Mouse (Mus musculus): ENCODE measurements around the gene Olfr355. TPM values are rescaled to one million over a fixed set of nuclear protein-coding genes. Genes with fewer than 3 reads are reported as not detected.

Olfr355 gene
- total RNA-seq (2014; fragmentation: Nextera tagmentation), result not detected in 2 replicates
- total RNA-seq (2017), result not detected in 2 replicates

DNA sequence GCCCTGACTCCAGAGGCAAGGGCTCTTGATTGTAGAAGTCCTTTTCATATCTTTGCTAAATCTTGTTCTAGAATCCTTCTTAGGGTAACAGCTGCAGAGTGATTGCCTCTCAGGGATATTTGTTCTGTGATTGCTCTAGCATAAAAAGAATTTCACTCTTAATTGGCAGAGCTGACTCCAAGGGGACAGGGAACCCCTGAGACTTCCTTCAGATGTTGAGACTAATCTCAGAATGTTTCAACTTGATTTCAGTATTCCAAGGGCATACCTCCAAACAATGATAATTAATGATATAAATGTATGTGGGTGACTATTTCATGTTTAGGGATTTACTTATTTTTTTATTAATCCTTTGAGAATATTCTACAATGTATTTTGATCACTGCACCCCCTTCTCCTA is at the start of gene Olfr355:
Gene Olfr355 (minus strand): TSS at position 101 of the 400 bp plus-strand sequence.
- no peak for ATAC-seq (replicated peaks; ENCODE audit: poor library complexity, severe bottlenecking)

DNA sequence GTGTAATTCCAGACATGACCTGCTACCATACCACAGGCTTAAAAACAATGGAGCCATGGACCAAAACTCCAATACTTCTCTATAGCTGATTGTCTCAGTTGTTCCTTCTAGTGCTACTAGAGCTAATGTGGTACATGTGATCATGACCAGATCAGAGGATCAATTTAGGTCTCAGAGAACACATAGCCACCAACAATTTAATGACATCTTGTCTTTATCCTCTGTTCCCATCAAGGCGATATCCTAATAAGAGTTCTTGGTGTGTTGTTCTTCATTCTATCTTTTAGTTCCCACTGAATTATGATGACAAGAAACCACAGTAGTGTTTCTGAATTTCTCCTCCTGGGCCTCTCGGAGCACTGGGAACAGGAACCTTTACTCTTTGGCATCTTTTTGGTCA is 8.1 kb upstream of the Olfr355 start, which contains the start of gene Olfr356:
Gene Olfr356 (plus strand): TSS at position 301 of the 400 bp plus-strand sequence.
- ATAC-seq (replicated peaks; ENCODE audit: poor library complexity, severe bottlenecking), result no peak

DNA sequence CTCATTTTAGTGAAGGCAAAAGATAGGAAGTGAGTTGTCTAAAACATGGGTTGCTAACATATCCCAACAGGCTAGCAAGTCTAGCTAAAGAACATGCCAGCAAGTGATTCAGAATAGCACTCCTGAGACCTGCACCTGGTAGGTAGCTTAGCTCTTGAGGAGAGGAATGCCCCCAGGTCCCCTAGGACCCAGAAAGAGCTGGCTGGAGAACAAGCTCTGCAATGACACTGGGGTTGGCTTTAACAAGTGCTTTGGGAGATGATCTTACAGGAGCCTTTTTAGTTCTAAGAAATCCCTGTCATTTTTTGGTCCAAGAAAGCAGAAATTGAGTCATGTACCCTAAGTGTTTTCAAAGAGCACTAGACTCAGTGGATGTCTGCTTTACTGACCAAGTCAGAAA is 23.3 kb downstream of the Olfr355 start, which contains the start of gene Olfr354:
Gene Olfr354 (plus strand): TSS at position 301 of the 400 bp plus-strand sequence.
- ATAC-seq (replicated peaks; ENCODE audit: poor library complexity, severe bottlenecking), result no peak

DNA sequence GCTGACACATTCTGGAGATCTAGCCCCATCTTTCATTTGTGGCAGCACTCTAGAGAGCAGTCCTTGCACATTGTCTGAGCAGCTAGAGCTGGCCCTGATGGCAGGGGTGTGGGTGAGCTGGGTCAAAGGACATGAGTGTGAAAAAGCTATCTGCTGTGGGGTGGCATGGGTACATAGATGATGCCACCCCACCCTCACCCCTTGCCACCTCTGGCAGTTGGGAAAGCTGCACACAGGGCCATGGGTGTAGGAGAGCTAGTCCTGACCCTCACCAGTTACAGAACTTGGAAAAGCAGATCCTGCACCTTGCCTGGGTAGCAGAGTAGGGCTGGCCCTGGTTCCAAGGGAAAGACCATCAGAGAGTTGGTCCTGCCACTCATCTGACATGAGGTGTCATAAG is 31.6 kb downstream of the Olfr355 start:
- ATAC-seq (replicated peaks; ENCODE audit: poor library complexity, severe bottlenecking), result no peak

DNA sequence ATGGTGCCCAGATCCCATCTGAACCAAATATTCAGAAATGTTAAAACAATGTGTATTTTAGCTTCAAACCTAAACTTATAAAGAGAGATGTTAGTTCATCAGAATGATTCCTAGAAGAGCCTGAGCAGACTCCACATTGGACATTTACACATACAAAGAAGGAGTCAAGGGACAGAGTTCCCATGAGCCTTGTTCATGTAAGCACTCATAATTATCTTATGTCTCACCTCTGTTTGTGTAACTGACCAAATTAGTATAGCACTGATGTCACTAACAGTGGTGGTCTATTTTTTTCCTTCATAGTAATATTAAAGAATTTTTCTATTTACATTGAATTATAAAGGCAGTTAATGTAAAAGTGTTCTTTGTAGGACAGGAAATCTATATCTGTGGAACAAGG is 35.9 kb downstream of the Olfr355 start, which contains the start of gene Olfr353:
Gene Olfr353 (minus strand): TSS at position 101 of the 400 bp plus-strand sequence.
- no peak for ATAC-seq (replicated peaks; ENCODE audit: poor library complexity, severe bottlenecking)

Other genes with a start within 250 kb of the Olfr355 start
- not detected in 2 replicates for gene Olfr346, start 243.1 kb downstream of the Olfr355 start, total RNA-seq (2014; fragmentation: Nextera tagmentation)
- gene Olfr346, start 243.1 kb downstream of the Olfr355 start, total RNA-seq (2017), result not detected in 2 replicates
- not detected in 2 replicates for gene Olfr347, start 197.0 kb downstream of the Olfr355 start, total RNA-seq (2014; fragmentation: Nextera tagmentation)
- gene Olfr347, start 197.0 kb downstream of the Olfr355 start, total RNA-seq (2017), result not detected in 2 replicates
- gene Olfr348, start 144.6 kb downstream of the Olfr355 start, total RNA-seq (2014; fragmentation: Nextera tagmentation), result not detected in 2 replicates
- gene Olfr348, start 144.6 kb downstream of the Olfr355 start, total RNA-seq (2017), result not detected in 2 replicates
- gene Olfr50, start 138.4 kb downstream of the Olfr355 start, total RNA-seq (2014; fragmentation: Nextera tagmentation), result not detected in 2 replicates
- not detected in 2 replicates for gene Olfr50, start 138.4 kb downstream of the Olfr355 start, total RNA-seq (2017)
- gene Olfr3, start 111.9 kb downstream of the Olfr355 start, total RNA-seq (2014; fragmentation: Nextera tagmentation), result not detected in 2 replicates
- gene Olfr3, start 111.9 kb downstream of the Olfr355 start, total RNA-seq (2017), result not detected in 2 replicates
- not detected in 2 replicates for gene Olfr350, start 82.6 kb downstream of the Olfr355 start, total RNA-seq (2014; fragmentation: Nextera tagmentation)
- gene Olfr350, start 82.6 kb downstream of the Olfr355 start, total RNA-seq (2017), result not detected in 2 replicates
- gene Olfr351, start 66.2 kb downstream of the Olfr355 start, total RNA-seq (2014; fragmentation: Nextera tagmentation), result not detected in 2 replicates
- not detected in 2 replicates for gene Olfr351, start 66.2 kb downstream of the Olfr355 start, total RNA-seq (2017)
- gene Olfr352, start 60.4 kb downstream of the Olfr355 start, total RNA-seq (2014; fragmentation: Nextera tagmentation), result not detected in 2 replicates
- not detected in 2 replicates for gene Olfr352, start 60.4 kb downstream of the Olfr355 start, total RNA-seq (2017)
- not detected in 2 replicates for gene Olfr353, start 36.0 kb downstream of the Olfr355 start, total RNA-seq (2014; fragmentation: Nextera tagmentation)
- not detected in 2 replicates for gene Olfr353, start 36.0 kb downstream of the Olfr355 start, total RNA-seq (2017)
- gene Olfr354, start 23.2 kb downstream of the Olfr355 start, total RNA-seq (2014; fragmentation: Nextera tagmentation), result not detected in 2 replicates
- gene Olfr354, start 23.2 kb downstream of the Olfr355 start, total RNA-seq (2017), result not detected in 2 replicates
- not detected in 2 replicates for gene Olfr356, start 8.2 kb upstream of the Olfr355 start, total RNA-seq (2014; fragmentation: Nextera tagmentation)
- not detected in 2 replicates for gene Olfr356, start 8.2 kb upstream of the Olfr355 start, total RNA-seq (2017)
- not detected in 2 replicates for gene Olfr357, start 64.9 kb upstream of the Olfr355 start, total RNA-seq (2014; fragmentation: Nextera tagmentation)
- gene Olfr357, start 64.9 kb upstream of the Olfr355 start, total RNA-seq (2017), result not detected in 2 replicates
- not detected in 2 replicates for gene Olfr358, start 80.4 kb upstream of the Olfr355 start, total RNA-seq (2014; fragmentation: Nextera tagmentation)
- not detected in 2 replicates for gene Olfr358, start 80.4 kb upstream of the Olfr355 start, total RNA-seq (2017)
- not detected in 2 replicates for gene Olfr360, start 136.8 kb upstream of the Olfr355 start, total RNA-seq (2014; fragmentation: Nextera tagmentation)
- not detected in 2 replicates for gene Olfr360, start 136.8 kb upstream of the Olfr355 start, total RNA-seq (2017)
- not detected in 2 replicates for gene Olfr361, start 160.4 kb upstream of the Olfr355 start, total RNA-seq (2014; fragmentation: Nextera tagmentation)
- gene Olfr361, start 160.4 kb upstream of the Olfr355 start, total RNA-seq (2017), result not detected in 2 replicates
- gene Olfr362, start 189.0 kb upstream of the Olfr355 start, total RNA-seq (2014; fragmentation: Nextera tagmentation), result not detected in 2 replicates
- not detected in 2 replicates for gene Olfr362, start 189.0 kb upstream of the Olfr355 start, total RNA-seq (2017)
- not detected in 2 replicates for gene Olfr364-ps1, start 210.4 kb upstream of the Olfr355 start, total RNA-seq (2014; fragmentation: Nextera tagmentation)
- gene Olfr364-ps1, start 210.4 kb upstream of the Olfr355 start, total RNA-seq (2017), result not detected in 2 replicates

All from granulocyte monocyte progenitor cell, adult 5-6 weeks (primary cell).